Mouse (Mus musculus) heart, adult 18-20 months (tissue): ENCODE results near the gene Acsl4. TPM values are rescaled to one million over a fixed set of nuclear protein-coding genes. Genes with fewer than 3 reads are reported as not detected.

Experiments
- DNase-seq, 2 experiments: peaks; one replicate each; pipeline ENCODE4 v3.0.0; 2021 to 2022; ENCODE audit warnings: mixed read lengths in 1 of 2
- long read RNA-seq, 2 experiments: library from polyadenylated mRNA; stranded (forward); transcript quantifications; one replicate each; pipeline ENCODE4 v2.0.0; 2021
- total RNA-seq, 2 experiments: library from RNA; stranded (reverse); gene quantifications; 2 replicates each; pipeline ENCODE4 v1.2.3; 2021

Gene Acsl4
- 1 to 10 TPM; 8.8 to 9.5 TPM for total RNA-seq
- long read RNA-seq, experiment 1, full-length matches to known transcripts, result 6 of 8 reads
- long read RNA-seq, experiment 1, partial matches to known transcripts, result 0 of 8 reads
- long read RNA-seq, experiment 1, other reads (novel, unspliced or antisense), result 2 of 8 reads
- long read RNA-seq, experiment 2, full-length matches to known transcripts, result 1 of 1 reads
- long read RNA-seq, experiment 2, partial matches to known transcripts, result 0 of 1 reads
- long read RNA-seq, experiment 2, other reads (novel, unspliced or antisense), result 0 of 1 reads

GRCm38 (mm10) chrX:142390247-142390908 lies at the start of gene Acsl4:
Gene Acsl4 (minus strand): TSS chrX:142390535.
- DNase-seq, result peak; percentile 90 to 95

- DNase-seq, result no peak
These were observed 47.7 kb upstream of the Acsl4 start for GRCm38 (mm10) chrX:142437971-142438504.

- DNase-seq, result peak; percentile 4 to 8
These were observed 42.5 kb upstream of the Acsl4 start for GRCm38 (mm10) chrX:142432846-142433245.

GRCm38 (mm10) chrX:142427111-142427510 lies 36.8 kb upstream of the Acsl4 start:
- peak; percentile 2 to 8 for DNase-seq

GRCm38 (mm10) chrX:142426628-142427027 lies 36.3 kb upstream of the Acsl4 start:
- DNase-seq, result peak; percentile 2 to 8

GRCm38 (mm10) chrX:142413884-142414283 lies 23.5 kb upstream of the Acsl4 start:
- no peak for DNase-seq

- no peak for DNase-seq
These were observed 19.7 kb upstream of the Acsl4 start for GRCm38 (mm10) chrX:142410060-142410459.

- DNase-seq, result no peak
These were observed 19.0 kb upstream of the Acsl4 start for GRCm38 (mm10) chrX:142409338-142409737.

GRCm38 (mm10) chrX:142403114-142403513 lies 12.8 kb upstream of the Acsl4 start:
- no peak for DNase-seq

- DNase-seq, result no peak
These were observed 8.3 kb upstream of the Acsl4 start for GRCm38 (mm10) chrX:142398621-142399020.

- no peak for DNase-seq
These were observed 552 bp upstream of the Acsl4 start for GRCm38 (mm10) chrX:142390909-142391265.

GRCm38 (mm10) chrX:142389581-142390159 lies 665 bp downstream of the Acsl4 start:
- peak; percentile 4 to 47 for DNase-seq

GRCm38 (mm10) chrX:142388141-142388540 lies 2.2 kb downstream of the Acsl4 start:
- no peak for DNase-seq

GRCm38 (mm10) chrX:142387634-142388033 lies 2.7 kb downstream of the Acsl4 start:
- DNase-seq, result no peak

GRCm38 (mm10) chrX:142384918-142385317 lies 5.4 kb downstream of the Acsl4 start:
- DNase-seq, result no peak

GRCm38 (mm10) chrX:142379894-142380293 lies 10.4 kb downstream of the Acsl4 start:
- no peak for DNase-seq

GRCm38 (mm10) chrX:142378048-142378447 lies 12.3 kb downstream of the Acsl4 start:
- no peak for DNase-seq

GRCm38 (mm10) chrX:142377358-142377757 lies 13.0 kb downstream of the Acsl4 start:
- no peak for DNase-seq

GRCm38 (mm10) chrX:142376747-142377146 lies 13.6 kb downstream of the Acsl4 start:
- no peak for DNase-seq

GRCm38 (mm10) chrX:142375519-142375918 lies 14.8 kb downstream of the Acsl4 start:
- no peak for DNase-seq

- DNase-seq, result peak; percentile 33 to 61
These were observed 17.9 kb downstream of the Acsl4 start for GRCm38 (mm10) chrX:142372393-142372792.

- DNase-seq, result peak in 1 of 2 experiments; percentile 44
These were observed 20.4 kb downstream of the Acsl4 start for GRCm38 (mm10) chrX:142369935-142370334.

GRCm38 (mm10) chrX:142363882-142364281 lies 26.5 kb downstream of the Acsl4 start:
- DNase-seq, result no peak
